Mouse (Mus musculus) embryonic fibroblast, embryonic 13.5 days (primary cell): ENCODE data around the gene Arhgap24.
"Not testable (repeated sequence)": the region's sequence is repeated elsewhere in the genome, so short reads cannot be mapped to it uniquely, and the experiment has no call there.

Source experiments
- CTCF ChIP-seq: IDR thresholded peaks from 2 replicates; pipeline ENCODE4 v1.5.1; 2011; ENCODE audit warnings: mild to moderate bottlenecking, control low read depth, low read length, moderate library complexity, borderline replicate concordance; ENCODE audit not compliant: insufficient read depth
- POLR2A ChIP-seq: IDR thresholded peaks from 2 replicates; pipeline ENCODE4 v1.6.1; 2011; ENCODE audit warnings: low read depth, mild to moderate bottlenecking, control low read depth, low read length, moderate library complexity

DNA sequence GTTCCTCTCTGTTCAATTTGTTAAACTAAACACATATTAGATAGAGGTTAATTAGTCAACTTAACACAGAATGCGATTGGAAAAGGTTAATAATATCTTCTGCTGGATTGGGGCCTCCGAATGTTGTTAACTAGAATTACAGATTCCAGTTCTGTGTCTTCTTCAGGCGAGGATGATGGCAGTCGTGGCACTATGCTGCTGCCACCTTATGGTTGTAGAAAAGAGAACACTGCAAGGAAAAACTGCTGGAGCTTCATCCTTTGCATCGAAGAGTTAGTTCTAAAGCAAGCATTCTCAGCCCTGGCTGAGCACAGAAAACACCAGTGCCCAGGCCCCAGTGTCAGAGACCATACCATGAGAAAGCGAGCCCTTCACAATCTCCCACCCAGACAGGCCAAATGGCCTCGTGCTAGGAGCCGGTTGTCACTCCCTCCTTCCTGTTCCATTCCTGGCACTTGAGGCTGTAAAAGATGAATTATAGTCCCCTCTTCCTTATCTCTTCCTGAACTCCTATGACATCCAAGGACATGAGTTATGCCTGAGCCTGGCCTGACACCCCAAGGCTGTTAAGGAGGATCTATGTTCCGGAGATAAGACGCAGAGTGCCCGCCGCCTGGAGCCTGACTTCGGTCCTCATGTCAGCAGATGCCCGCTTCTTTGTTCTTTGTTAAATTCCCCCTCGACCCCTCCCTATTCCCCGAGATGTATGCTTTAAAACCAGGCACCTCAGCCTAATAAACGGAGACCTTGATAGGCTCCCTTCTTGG is 462.9 kb downstream of the Arhgap24 start:
- TF ChIP-seq POLR2A: not testable (repeated sequence)
- TF ChIP-seq CTCF: peak; percentile 17; the same call in 1 of the 2 replicates
